Mouse (Mus musculus): ENCODE data around the gene Zfr. TPM values are rescaled to one million over a fixed set of nuclear protein-coding genes. Genes with fewer than 3 reads are reported as not detected.

The Zfr gene
- polyA plus RNA-seq, 1 experiment from 2014 or later, result 138 TPM

DNA sequence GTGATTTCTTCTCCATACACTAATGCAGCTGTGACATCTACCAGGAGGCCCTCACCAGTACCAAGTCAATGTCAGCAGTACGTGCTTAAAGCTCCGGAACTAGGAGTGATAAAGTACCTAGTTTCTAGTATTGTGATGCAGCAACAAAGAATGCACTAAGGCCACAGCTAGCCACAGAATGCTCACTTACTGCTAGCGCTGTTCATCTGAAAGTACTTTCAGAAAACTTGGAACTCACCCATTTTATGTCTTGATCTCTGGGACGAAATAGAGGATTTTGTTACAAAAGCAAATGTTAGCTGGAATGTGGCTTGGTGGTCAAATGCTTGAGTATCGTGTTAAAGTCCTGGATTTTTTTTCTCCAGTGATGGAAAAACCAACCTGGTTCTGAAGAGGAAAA is 30.0 kb upstream of the Zfr start:
- Histone ChIP-seq H3K4me2 (ENCODE audit: low read depth, low read length) (no peak overlapping the region), H3K9ac (ENCODE audit: low read depth, low read length) (no peak overlapping the region), H3K36me3 (ENCODE audit: control insufficient read depth, insufficient read depth, low read length) (no peaks in the 10 kb centered on the region), H3K9me3 (ENCODE audit: control insufficient read depth, low read length) (no peaks in the 10 kb centered on the region), H3K27ac (replicated peaks; ENCODE audit: low read depth, low read length) (peak overlapping the region; percentile 52), H3K4me1 (ENCODE audit: control insufficient read depth, insufficient read depth, low read length) (peaks cover 21% of the 10 kb centered on the region; the same call in 1 of the 2 replicates), H3K27me3 (replicated peaks; ENCODE audit: control insufficient read depth, insufficient read depth, low read length) (no peaks in the 10 kb centered on the region), H3K4me3 (ENCODE audit: low read depth, low read length) (no peak overlapping the region)
- 43% methylated on average over 5 of the region's 5 CpGs for WGBS
- ATAC-seq (ENCODE audit: low read depth) (no peak), DNase-seq (ENCODE audit: low spot score) (peak; percentile 83)

GRCm38 (mm10) chr15:12088091-12088490 is 29.5 kb upstream of the Zfr start:
- no peaks in the 10 kb centered on the region for H3K27me3 ChIP-seq (replicated peaks; ENCODE audit: control insufficient read depth, insufficient read depth, low read length)
- no peak overlapping the region for H3K4me2 ChIP-seq (ENCODE audit: low read depth, low read length)
- H3K27ac ChIP-seq (replicated peaks; ENCODE audit: low read depth, low read length), result peak overlapping the region; percentile 35
- H3K4me3 ChIP-seq (ENCODE audit: low read depth, low read length), result no peak overlapping the region
- no peaks in the 10 kb centered on the region for H3K9me3 ChIP-seq (ENCODE audit: control insufficient read depth, low read length)
- ATAC-seq (ENCODE audit: low read depth), result no peak
- H3K9ac ChIP-seq (ENCODE audit: low read depth, low read length), result no peak overlapping the region
- peaks cover 21% of the 10 kb centered on the region; the same call in 1 of the 2 replicates for H3K4me1 ChIP-seq (ENCODE audit: control insufficient read depth, insufficient read depth, low read length)
- no peaks in the 10 kb centered on the region for H3K36me3 ChIP-seq (ENCODE audit: control insufficient read depth, insufficient read depth, low read length)
- no peak for DNase-seq (ENCODE audit: low spot score)
- 86% methylated on average over 10 of the region's 10 CpGs for WGBS

GRCm38 (mm10) chr15:12090087-12090486 is 27.5 kb upstream of the Zfr start:
- ATAC-seq (ENCODE audit: low read depth), result peak; percentile 66; the same call in 1 of the 2 replicates
- 60% methylated on average over 7 of the region's 7 CpGs for WGBS
- Histone ChIP-seq H3K4me1 (ENCODE audit: control insufficient read depth, insufficient read depth, low read length) (peaks cover 15% of the 10 kb centered on the region; the same call in 1 of the 2 replicates), H3K9ac (ENCODE audit: low read depth, low read length) (no peak overlapping the region), H3K27ac (replicated peaks; ENCODE audit: low read depth, low read length) (no peak overlapping the region), H3K36me3 (ENCODE audit: control insufficient read depth, insufficient read depth, low read length) (no peaks in the 10 kb centered on the region), H3K9me3 (ENCODE audit: control insufficient read depth, low read length) (no peaks in the 10 kb centered on the region), H3K4me2 (ENCODE audit: low read depth, low read length) (no peak overlapping the region), H3K27me3 (replicated peaks; ENCODE audit: control insufficient read depth, insufficient read depth, low read length) (no peaks in the 10 kb centered on the region), H3K4me3 (ENCODE audit: low read depth, low read length) (no peak overlapping the region)
- peak; percentile 52 for DNase-seq (ENCODE audit: low spot score)

- Histone ChIP-seq H3K4me3 (ENCODE audit: low read depth, low read length) (no peak overlapping the region), H3K36me3 (ENCODE audit: control insufficient read depth, insufficient read depth, low read length) (no peaks in the 10 kb centered on the region), H3K27ac (replicated peaks; ENCODE audit: low read depth, low read length) (no peak overlapping the region), H3K27me3 (replicated peaks; ENCODE audit: control insufficient read depth, insufficient read depth, low read length) (no peaks in the 10 kb centered on the region), H3K4me2 (ENCODE audit: low read depth, low read length) (no peak overlapping the region), H3K4me1 (ENCODE audit: control insufficient read depth, insufficient read depth, low read length) (peaks cover 15% of the 10 kb centered on the region; the same call in 1 of the 2 replicates), H3K9me3 (ENCODE audit: control insufficient read depth, low read length) (0 out of 2 replicates have a peak, but pooled peaks cover 3% of the 10 kb centered on the region), H3K9ac (ENCODE audit: low read depth, low read length) (no peak overlapping the region)
- WGBS, result 88% methylated on average over 9 of the region's 9 CpGs
- DNase-seq (ENCODE audit: low spot score) (no peak), ATAC-seq (ENCODE audit: low read depth) (no peak)
These were observed 26.5 kb upstream of the Zfr start for GRCm38 (mm10) chr15:12090981-12091669.

GRCm38 (mm10) chr15:12091781-12092458 is 25.7 kb upstream of the Zfr start:
- no peak for DNase-seq (ENCODE audit: low spot score)
- ATAC-seq (ENCODE audit: low read depth), result no peak
- Histone ChIP-seq H3K9me3 (ENCODE audit: control insufficient read depth, low read length) (0 out of 2 replicates have a peak, but pooled peaks cover 4% of the 10 kb centered on the region), H3K9ac (ENCODE audit: low read depth, low read length) (no peak overlapping the region), H3K27ac (replicated peaks; ENCODE audit: low read depth, low read length) (no peak overlapping the region), H3K27me3 (replicated peaks; ENCODE audit: control insufficient read depth, insufficient read depth, low read length) (no peaks in the 10 kb centered on the region), H3K4me1 (ENCODE audit: control insufficient read depth, insufficient read depth, low read length) (peaks cover 15% of the 10 kb centered on the region; the same call in 1 of the 2 replicates), H3K36me3 (ENCODE audit: control insufficient read depth, insufficient read depth, low read length) (no peaks in the 10 kb centered on the region), H3K4me3 (ENCODE audit: low read depth, low read length) (no peak overlapping the region), H3K4me2 (ENCODE audit: low read depth, low read length) (no peak overlapping the region)
- WGBS, result 63% methylated on average over 10 of the region's 10 CpGs

DNA sequence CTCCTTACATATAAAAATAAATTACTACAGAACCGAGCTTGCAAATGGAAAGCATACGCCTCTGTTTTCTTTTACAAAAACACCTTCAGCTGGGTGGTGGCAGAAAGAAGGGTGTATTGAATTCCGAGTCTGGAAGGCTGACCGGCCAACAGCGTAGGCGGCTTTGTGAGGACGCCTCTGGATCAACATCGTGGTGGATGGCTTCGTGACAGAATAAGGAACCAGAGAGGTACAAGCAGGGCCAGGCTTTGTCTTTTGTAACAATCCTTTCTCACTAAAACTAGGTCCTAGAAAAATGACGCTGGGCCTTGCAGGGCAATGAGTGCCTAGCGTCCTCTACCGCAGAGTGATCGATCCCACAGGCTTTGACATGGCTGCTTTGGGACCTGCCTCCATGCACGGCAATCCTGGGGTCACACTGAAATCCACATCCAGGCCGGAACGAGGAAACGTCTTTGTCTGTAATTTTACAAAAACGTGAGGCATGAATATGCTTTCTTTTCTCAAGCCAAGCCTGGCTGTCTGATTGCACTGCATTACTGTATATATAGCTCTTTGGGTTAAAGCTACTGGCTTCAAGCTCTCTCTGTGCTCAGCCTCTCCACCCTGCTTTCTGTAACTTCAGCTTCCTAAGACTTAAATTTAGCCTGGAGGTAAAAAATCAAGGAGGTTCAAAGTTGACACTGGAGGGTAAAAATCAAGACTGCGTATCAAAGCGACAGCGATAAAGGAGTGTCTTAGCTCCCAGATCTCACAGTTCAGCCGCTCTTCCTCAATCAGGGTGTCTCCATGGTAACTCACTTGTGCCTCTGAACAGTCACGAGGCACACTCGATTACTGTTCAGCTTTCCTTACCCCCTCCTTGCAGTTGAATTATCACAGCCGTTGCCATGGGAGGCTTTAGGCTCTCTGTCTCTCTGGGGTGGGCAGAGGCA is 24.3 kb upstream of the Zfr start:
- ATAC-seq (ENCODE audit: low read depth) (peak; percentile 52; the same call in 1 of the 2 replicates), DNase-seq (ENCODE audit: low spot score) (no peak)
- Histone ChIP-seq H3K4me3 (ENCODE audit: low read depth, low read length) (no peak overlapping the region), H3K27ac (replicated peaks; ENCODE audit: low read depth, low read length) (peak overlapping the region; percentile 36), H3K4me2 (ENCODE audit: low read depth, low read length) (no peak overlapping the region), H3K4me1 (ENCODE audit: control insufficient read depth, insufficient read depth, low read length) (0 out of 2 replicates have a peak, but pooled peaks cover 5% of the 10 kb centered on the region), H3K27me3 (replicated peaks; ENCODE audit: control insufficient read depth, insufficient read depth, low read length) (no peaks in the 10 kb centered on the region), H3K9ac (ENCODE audit: low read depth, low read length) (no peak overlapping the region), H3K36me3 (ENCODE audit: control insufficient read depth, insufficient read depth, low read length) (no peaks in the 10 kb centered on the region), H3K9me3 (ENCODE audit: control insufficient read depth, low read length) (peaks cover 10% of the 10 kb centered on the region; the same call in 1 of the 2 replicates)
- WGBS, result 70% methylated on average over 25 of the region's 25 CpGs

DNA sequence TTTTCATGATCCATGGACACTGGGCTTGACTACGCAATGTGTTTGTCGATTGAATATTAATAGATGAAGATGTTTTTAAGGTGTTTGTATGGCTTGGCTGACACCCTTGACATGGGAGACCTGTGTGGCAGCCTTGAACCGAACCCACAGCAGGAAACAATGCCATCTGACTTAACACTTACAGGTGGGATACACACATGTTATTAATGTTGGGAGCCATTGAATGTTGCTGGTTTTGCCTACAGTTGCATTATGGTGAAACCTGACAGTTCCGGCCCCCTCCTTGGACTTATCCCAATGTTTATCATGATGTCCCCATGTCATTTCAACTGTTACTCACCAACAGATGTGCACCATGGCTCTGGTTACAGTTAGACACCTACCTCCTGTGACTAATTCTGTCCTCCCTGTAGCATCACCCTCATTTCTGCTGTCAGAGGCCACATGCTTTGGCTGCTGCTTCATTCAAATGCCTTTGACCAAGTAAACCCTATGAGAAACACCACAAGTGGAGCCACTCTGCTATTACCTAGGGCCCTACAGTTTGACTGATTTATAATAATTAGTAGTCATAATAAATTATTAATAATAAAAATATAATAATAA is 23.6 kb upstream of the Zfr start:
- no peak overlapping the region for H3K4me3 ChIP-seq (ENCODE audit: low read depth, low read length)
- no peak overlapping the region for H3K4me2 ChIP-seq (ENCODE audit: low read depth, low read length)
- H3K9ac ChIP-seq (ENCODE audit: low read depth, low read length), result no peak overlapping the region
- no peak for DNase-seq (ENCODE audit: low spot score)
- H3K27me3 ChIP-seq (replicated peaks; ENCODE audit: control insufficient read depth, insufficient read depth, low read length), result no peaks in the 10 kb centered on the region
- ATAC-seq (ENCODE audit: low read depth), result no peak
- H3K4me1 ChIP-seq (ENCODE audit: control insufficient read depth, insufficient read depth, low read length), result 0 out of 2 replicates have a peak, but pooled peaks cover 5% of the 10 kb centered on the region
- peaks cover 10% of the 10 kb centered on the region; the same call in 1 of the 2 replicates for H3K9me3 ChIP-seq (ENCODE audit: control insufficient read depth, low read length)
- WGBS, result 91% methylated on average over 4 of the region's 4 CpGs
- no peaks in the 10 kb centered on the region for H3K36me3 ChIP-seq (ENCODE audit: control insufficient read depth, insufficient read depth, low read length)
- peak overlapping the region; percentile 36; the same call in 1 of the 2 replicates for H3K27ac ChIP-seq (replicated peaks; ENCODE audit: low read depth, low read length)

DNA sequence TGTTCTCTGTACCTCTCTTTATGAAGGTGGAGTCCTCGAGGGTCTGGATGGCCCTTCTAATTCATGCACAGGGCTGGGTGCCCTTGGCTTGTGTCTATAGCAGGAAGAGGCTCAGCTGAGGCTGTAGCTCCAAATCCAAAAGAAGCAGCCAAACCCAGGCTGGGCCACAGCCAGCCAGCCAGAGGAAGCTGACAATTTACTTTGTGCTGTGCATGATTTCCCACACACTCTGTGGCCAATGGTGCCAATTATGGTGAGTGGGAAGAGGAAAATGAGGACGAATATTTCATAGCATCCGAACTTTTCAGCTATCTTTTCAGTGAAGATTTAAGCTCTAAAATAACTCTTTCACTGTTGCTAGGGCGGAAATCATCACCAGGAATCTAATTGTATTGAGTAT is 21.2 kb upstream of the Zfr start:
- no peak overlapping the region for H3K9ac ChIP-seq (ENCODE audit: low read depth, low read length)
- H3K4me3 ChIP-seq (ENCODE audit: low read depth, low read length), result no peak overlapping the region
- DNase-seq (ENCODE audit: low spot score) (peak; percentile 51), ATAC-seq (ENCODE audit: low read depth) (no peak)
- no peaks in the 10 kb centered on the region for H3K36me3 ChIP-seq (ENCODE audit: control insufficient read depth, insufficient read depth, low read length)
- 76% methylated on average over 4 of the region's 4 CpGs for WGBS
- H3K4me2 ChIP-seq (ENCODE audit: low read depth, low read length), result no peak overlapping the region
- H3K9me3 ChIP-seq (ENCODE audit: control insufficient read depth, low read length), result peaks cover 10% of the 10 kb centered on the region; the same call in 1 of the 2 replicates
- no peaks in the 10 kb centered on the region for H3K4me1 ChIP-seq (ENCODE audit: control insufficient read depth, insufficient read depth, low read length)
- no peak overlapping the region for H3K27ac ChIP-seq (replicated peaks; ENCODE audit: low read depth, low read length)
- H3K27me3 ChIP-seq (replicated peaks; ENCODE audit: control insufficient read depth, insufficient read depth, low read length), result no peaks in the 10 kb centered on the region

Data from embryonic facial prominence, embryonic 14.5 days (tissue).